Mouse (Mus musculus) ES-E14 (cell line): ENCODE measurements at regions not wholly inside any gene's neighbourhood (a gene's known extent, or its start where the extent isn't known, plus 50 kb on each side); places are given as distances from the start of the nearest gene placed in this dataset.

Experiments
- CHD2 ChIP-seq: IDR thresholded peaks from 2 replicates; pipeline ENCODE4 v1.6.1; 2014; ENCODE audit warnings: mild to moderate bottlenecking, low read depth, low read length, inconsistent platforms
- HCFC1 ChIP-seq: IDR thresholded peaks from 2 replicates; pipeline ENCODE4 v1.6.1; 2012; ENCODE audit warnings: low read length, inconsistent platforms, borderline replicate concordance; ENCODE audit not compliant: insufficient read depth
- MAFK ChIP-seq: IDR thresholded peaks from 2 replicates; pipeline ENCODE4 v1.6.1; 2014; ENCODE audit warnings: mild to moderate bottlenecking, low read depth, low read length, inconsistent platforms; ENCODE audit not compliant: insufficient read depth
- ZC3H11A ChIP-seq: IDR thresholded peaks from 2 replicates; pipeline ENCODE4 v1.6.1; 2012; ENCODE audit warnings: low read depth, mild to moderate bottlenecking, inconsistent platforms, low read length, borderline replicate concordance
- ZNF384 ChIP-seq: IDR thresholded peaks from 2 replicates; pipeline ENCODE4 v1.6.1; 2012; ENCODE audit warnings: low read depth, low read length, inconsistent platforms

DNA sequence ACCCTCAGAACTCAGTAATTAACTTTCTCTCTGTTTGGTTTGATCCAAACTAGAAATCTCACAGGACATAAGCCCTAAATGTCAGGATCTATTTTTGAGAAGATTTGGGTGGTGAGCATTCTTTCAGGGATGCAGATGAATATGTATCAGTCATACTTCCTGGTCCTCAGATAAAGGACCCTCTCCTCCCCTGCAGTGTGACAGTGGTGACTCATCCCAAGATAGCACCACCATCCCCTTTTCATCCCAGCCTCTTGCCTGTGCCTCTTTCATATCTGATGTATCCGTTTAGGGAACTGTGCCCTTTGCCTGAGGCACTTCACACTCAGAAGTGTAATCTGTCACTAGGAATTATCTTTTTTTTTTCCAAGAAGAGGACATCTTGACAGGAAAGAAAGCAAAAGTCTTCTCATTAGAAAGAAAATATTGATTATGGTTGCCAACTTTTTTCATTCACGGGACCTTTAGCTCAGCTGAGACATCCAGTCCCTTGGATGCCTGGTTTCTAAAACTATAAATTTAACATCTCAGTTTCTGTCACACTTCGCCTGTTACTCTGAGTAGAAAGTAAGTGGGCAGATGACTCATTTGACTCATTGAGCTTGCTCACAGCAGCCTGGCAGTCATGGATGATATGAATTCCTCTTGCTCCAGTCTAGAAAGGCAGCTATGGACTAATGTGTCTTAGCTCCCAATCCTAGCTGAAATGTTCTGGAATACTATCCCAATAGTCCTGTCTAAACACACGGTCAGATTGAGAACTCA, 284.1 kb upstream of the Mctp2 start:
- TF ChIP-seq MAFK (no peak), ZC3H11A (no peak), CHD2 (no peak), ZNF384 (no peak), HCFC1 (no peak)
